Mouse (Mus musculus): ENCODE results near the gene Gng13. TPM values are rescaled to one million over a fixed set of nuclear protein-coding genes. Genes with fewer than 3 reads are reported as not detected.

Gng13 gene
- polyA plus RNA-seq (2012; rRNA removed), result 0.60 TPM in 1 of 2 replicates, not detected in the other
- not detected in 2 replicates for polyA plus RNA-seq (2014; fragmentation: Nextera tagmentation; extraction: Ambion mirVana)

DNA sequence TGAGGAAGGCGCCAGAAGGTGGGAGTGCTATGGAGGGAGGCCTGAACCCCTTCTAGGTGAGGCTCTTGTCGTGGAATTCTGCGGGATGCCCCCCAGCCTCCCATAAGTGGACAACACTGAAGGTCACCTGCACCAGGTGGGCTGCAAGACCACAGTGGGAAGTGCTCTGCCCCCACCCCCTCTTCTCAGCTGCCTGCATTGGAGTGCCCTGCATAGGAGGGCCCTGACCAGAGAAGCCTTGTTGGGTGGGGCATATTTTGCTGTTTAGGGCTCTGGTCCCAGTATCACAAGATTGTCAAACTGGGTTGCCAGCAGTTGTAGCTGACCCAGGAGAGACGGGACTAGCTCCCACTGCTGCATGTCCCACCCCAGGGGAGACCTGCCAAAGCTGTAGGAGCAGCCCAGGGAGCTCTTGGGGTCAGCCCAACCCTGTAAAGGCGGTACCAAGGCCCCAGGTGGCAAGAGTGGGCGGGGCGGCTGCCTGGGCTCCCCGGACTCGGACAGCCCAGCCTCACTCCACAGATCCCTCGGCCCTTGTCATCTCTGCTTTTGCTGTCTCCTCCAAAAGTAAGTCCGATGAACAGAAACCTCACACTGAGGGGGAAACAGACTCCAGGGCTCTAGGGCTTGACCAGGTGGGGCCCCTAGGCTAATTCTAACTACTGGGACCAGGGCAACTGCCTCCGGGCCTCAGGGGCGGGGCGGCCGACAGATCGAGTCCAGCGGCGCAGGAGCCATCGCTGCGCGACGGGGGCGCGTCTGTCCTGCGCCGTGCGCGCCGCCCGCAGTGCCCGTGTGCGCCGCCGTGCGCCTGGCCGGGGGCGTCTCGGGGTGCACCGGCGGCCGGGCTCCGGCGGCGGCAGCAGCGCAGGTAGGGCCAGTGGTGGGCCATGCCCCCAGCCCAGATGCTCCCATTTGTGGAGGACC lies at the start of gene Gng13:
Gng13 (plus strand) TSS at position 461 of the 927 bp plus-strand sequence.
- H3K4me3 ChIP-seq (ENCODE audit: insufficient read depth in 1 of 2, low read depth in 2 of 2, low read length in 2 of 2), result peak within 1 kb of the TSS in 1 of 2 experiments; percentile 2; a peak in 2 of 4 replicates
- no peaks in the 10 kb centered on the region for H3K9me3 ChIP-seq (ENCODE audit: control insufficient read depth, low read length)

DNA sequence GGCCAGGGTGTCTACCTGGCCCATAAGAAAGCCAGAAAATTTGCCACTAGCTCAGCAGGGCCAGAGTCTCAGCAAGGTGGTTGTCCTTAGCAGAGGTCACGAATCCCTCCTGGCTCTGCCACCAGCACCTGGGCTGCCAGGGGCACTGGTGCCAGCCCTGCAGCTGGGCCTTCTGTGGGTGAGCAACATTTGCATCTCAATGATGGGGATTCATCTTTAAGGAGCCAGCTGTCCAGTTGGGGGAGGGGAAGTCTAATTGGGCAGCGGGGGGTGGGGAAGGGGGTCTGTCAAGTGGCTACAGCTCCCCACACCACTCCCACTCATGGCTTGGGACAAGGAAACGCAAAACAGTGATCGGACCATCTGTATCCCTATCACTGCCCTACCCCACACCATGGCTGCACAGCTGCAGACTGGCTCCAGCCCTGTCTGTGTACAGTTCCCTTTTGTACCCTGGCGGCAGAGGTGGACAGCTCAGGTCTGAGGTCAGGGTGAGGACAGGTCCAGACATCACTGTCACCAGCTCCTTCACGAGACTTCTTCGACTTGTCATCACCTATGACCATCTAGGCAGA lies 48.4 kb upstream of the Gng13 start:
- Histone ChIP-seq H3K9ac (replicated peaks) (no peak overlapping the region), H3K4me2 (ENCODE audit: low read depth) (no peak overlapping the region), H3K4me1 (replicated peaks; ENCODE audit: control insufficient read depth in 2 of 2, insufficient read depth in 2 of 2, low read length in 1 of 2) (no peaks in the 10 kb centered on the region), H3K9me3 (ENCODE audit: control insufficient read depth, low read length) (no peaks in the 10 kb centered on the region), H3K27me3 (ENCODE audit: control insufficient read depth, insufficient read depth, low read length) (no peaks in the 10 kb centered on the region), H3K4me3 (ENCODE audit: insufficient read depth in 1 of 2, low read depth in 2 of 2, low read length in 2 of 2) (no peak overlapping the region), H3K36me3 (replicated peaks; ENCODE audit: control insufficient read depth, insufficient read depth, low read depth) (no peaks in the 10 kb centered on the region), H3K27ac (no peak overlapping the region)
- TF ChIP-seq EP300 (IDR thresholded peaks at IDR 0.05; ENCODE audit: low read depth) (no peak), CTCF (IDR thresholded peaks at IDR 0.05; ENCODE audit: low read depth) (no peak)
- 57% methylated on average over 7 of the region's 7 CpGs for WGBS (ENCODE audit: insufficient replicate concordance)
- DNase-seq (ENCODE audit: low read depth in 3 of 3, low spot score in 3 of 3), result no peak
- ATAC-seq (ENCODE audit: insufficient read depth), result no peak

More for the DNA sequence above, at the start of gene Gng13:
- Histone ChIP-seq H3K4me1 (replicated peaks; ENCODE audit: control insufficient read depth in 2 of 2, insufficient read depth in 2 of 2, low read length in 1 of 2) (0 out of 4 replicates have a peak, but pooled peaks cover 0 to 6% of the 10 kb centered on the region in 2 experiments), H3K9ac (replicated peaks) (no peak within 1 kb of the TSS), H3K4me2 (ENCODE audit: low read depth) (peak within 1 kb of the TSS; percentile 52), H3K27ac (no peak within 1 kb of the TSS), H3K36me3 (replicated peaks; ENCODE audit: control insufficient read depth, insufficient read depth, low read depth) (peaks cover 5% of the 10 kb centered on the region), H3K27me3 (ENCODE audit: control insufficient read depth, insufficient read depth, low read length) (peaks cover 18% of the 10 kb centered on the region)
- TF ChIP-seq EP300 (IDR thresholded peaks at IDR 0.05; ENCODE audit: low read depth) (no peak), CTCF (IDR thresholded peaks at IDR 0.05; ENCODE audit: low read depth) (no peak)
- 0 out of 2 replicates have a peak, but pooled peaks have one; percentile 20 for ATAC-seq (ENCODE audit: insufficient read depth)
- DNase-seq (ENCODE audit: low read depth in 3 of 3, low spot score in 3 of 3), result no peak
- 2% methylated on average over 45 of the region's 45 CpGs for WGBS (ENCODE audit: insufficient replicate concordance)

DNA sequence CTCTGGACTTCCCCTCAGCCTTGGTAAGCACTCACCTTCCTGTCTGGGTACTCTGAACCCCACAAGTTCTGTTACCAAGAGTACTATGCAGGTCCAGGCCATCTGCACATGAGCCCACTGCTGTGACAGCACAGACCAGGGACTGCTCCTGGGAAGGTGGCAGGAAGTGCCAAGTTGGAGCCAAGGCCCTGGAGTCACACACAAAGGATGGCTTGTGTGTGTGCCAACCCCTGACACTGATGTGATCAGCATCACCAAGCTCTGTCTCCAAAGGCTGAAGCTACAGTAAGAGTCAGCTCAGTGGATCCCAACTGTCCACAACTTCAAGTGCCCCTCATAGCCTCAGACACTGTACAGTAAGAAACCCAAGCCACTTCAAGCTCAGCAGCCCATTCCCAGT lies 44.0 kb upstream of the Gng13 start:
- no peak for DNase-seq (ENCODE audit: low read depth in 3 of 3, low spot score in 3 of 3)
- Histone ChIP-seq H3K4me2 (ENCODE audit: low read depth) (no peak overlapping the region), H3K4me3 (ENCODE audit: insufficient read depth in 1 of 2, low read depth in 2 of 2, low read length in 2 of 2) (no peak overlapping the region), H3K9me3 (ENCODE audit: control insufficient read depth, low read length) (no peaks in the 10 kb centered on the region), H3K27me3 (ENCODE audit: control insufficient read depth, insufficient read depth, low read length) (no peaks in the 10 kb centered on the region), H3K9ac (replicated peaks) (no peak overlapping the region), H3K4me1 (replicated peaks; ENCODE audit: control insufficient read depth in 2 of 2, insufficient read depth in 2 of 2, low read length in 1 of 2) (no peaks in the 10 kb centered on the region), H3K27ac (no peak overlapping the region), H3K36me3 (replicated peaks; ENCODE audit: control insufficient read depth, insufficient read depth, low read depth) (no peaks in the 10 kb centered on the region)
- TF ChIP-seq CTCF (IDR thresholded peaks at IDR 0.05; ENCODE audit: low read depth) (no peak), EP300 (IDR thresholded peaks at IDR 0.05; ENCODE audit: low read depth) (no peak)
- no peak for ATAC-seq (ENCODE audit: insufficient read depth)

DNA sequence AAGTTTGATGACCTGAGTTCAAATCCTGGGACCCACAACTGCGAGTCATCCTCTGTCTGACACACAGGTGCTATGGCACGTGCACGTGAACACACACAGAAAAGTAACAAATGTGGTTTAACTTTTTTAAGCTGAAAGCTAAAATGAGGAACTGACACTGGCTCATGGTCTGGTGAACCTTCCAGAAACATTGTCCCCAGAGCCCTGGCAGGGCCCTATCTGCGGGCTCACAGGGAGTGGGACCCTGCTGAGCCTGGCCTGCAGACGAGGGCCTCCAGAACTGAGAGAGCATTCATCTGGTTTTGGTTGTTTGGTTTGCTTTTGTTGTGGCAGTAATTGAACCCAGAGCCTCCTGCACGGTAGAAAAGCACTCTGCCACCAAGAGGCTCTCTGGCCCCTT lies 39.0 kb upstream of the Gng13 start:
- no peaks in the 10 kb centered on the region for H3K9me3 ChIP-seq (ENCODE audit: control insufficient read depth, low read length)
- H3K4me2 ChIP-seq (ENCODE audit: low read depth), result no peak overlapping the region
- no peaks in the 10 kb centered on the region for H3K4me1 ChIP-seq (replicated peaks; ENCODE audit: control insufficient read depth in 2 of 2, insufficient read depth in 2 of 2, low read length in 1 of 2)
- no peaks in the 10 kb centered on the region for H3K27me3 ChIP-seq (ENCODE audit: control insufficient read depth, insufficient read depth, low read length)
- H3K4me3 ChIP-seq (ENCODE audit: insufficient read depth in 1 of 2, low read depth in 2 of 2, low read length in 2 of 2), result no peak overlapping the region
- no peaks in the 10 kb centered on the region for H3K36me3 ChIP-seq (replicated peaks; ENCODE audit: control insufficient read depth, insufficient read depth, low read depth)
- H3K9ac ChIP-seq (replicated peaks), result no peak overlapping the region
- H3K27ac ChIP-seq, result no peak overlapping the region
- WGBS (ENCODE audit: insufficient replicate concordance), result 37% methylated on average over 6 of the region's 6 CpGs
- TF ChIP-seq CTCF (IDR thresholded peaks at IDR 0.05; ENCODE audit: low read depth) (no peak), EP300 (IDR thresholded peaks at IDR 0.05; ENCODE audit: low read depth) (no peak)
- ATAC-seq (ENCODE audit: insufficient read depth) (no peak), DNase-seq (ENCODE audit: low read depth in 3 of 3, low spot score in 3 of 3) (no peak)

DNA sequence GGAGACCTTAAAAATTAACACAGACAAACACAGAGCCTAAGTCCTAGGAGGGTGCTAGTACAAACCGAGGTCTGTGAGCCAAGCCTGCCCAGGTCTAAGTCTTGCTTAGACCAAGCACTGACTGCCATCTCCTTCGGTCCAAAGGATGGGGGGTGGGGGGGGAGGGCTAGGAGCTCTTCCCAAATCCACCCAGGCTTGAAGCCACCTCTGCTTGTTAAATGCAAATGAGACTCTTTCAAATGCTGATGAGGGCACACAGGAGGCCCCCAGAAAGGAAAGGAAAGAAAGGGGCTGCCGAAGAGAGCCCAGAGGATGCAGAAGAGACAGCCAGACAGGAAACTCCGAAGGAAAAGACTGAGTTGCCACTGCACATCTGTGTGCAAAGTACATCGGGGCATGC lies 37.2 kb upstream of the Gng13 start:
- no peak for DNase-seq (ENCODE audit: low read depth in 3 of 3, low spot score in 3 of 3)
- Histone ChIP-seq H3K9me3 (ENCODE audit: control insufficient read depth, low read length) (no peaks in the 10 kb centered on the region), H3K36me3 (replicated peaks; ENCODE audit: control insufficient read depth, insufficient read depth, low read depth) (no peaks in the 10 kb centered on the region), H3K4me1 (replicated peaks; ENCODE audit: control insufficient read depth in 2 of 2, insufficient read depth in 2 of 2, low read length in 1 of 2) (no peaks in the 10 kb centered on the region), H3K9ac (replicated peaks) (no peak overlapping the region), H3K4me3 (ENCODE audit: insufficient read depth in 1 of 2, low read depth in 2 of 2, low read length in 2 of 2) (no peak overlapping the region), H3K27me3 (ENCODE audit: control insufficient read depth, insufficient read depth, low read length) (no peaks in the 10 kb centered on the region), H3K27ac (no peak overlapping the region), H3K4me2 (ENCODE audit: low read depth) (no peak overlapping the region)
- TF ChIP-seq CTCF (IDR thresholded peaks at IDR 0.05; ENCODE audit: low read depth) (no peak), EP300 (IDR thresholded peaks at IDR 0.05; ENCODE audit: low read depth) (no peak)
- ATAC-seq (ENCODE audit: insufficient read depth), result no peak
- WGBS (ENCODE audit: insufficient replicate concordance), result 12% methylated on average over 5 of the region's 5 CpGs

Data from liver, embryonic 14.5 days (tissue).